Mouse (Mus musculus) kidney, embryonic 14.5 days (tissue): ENCODE data around the gene Rnase1. TPM values are rescaled to one million over a fixed set of nuclear protein-coding genes. Genes with fewer than 3 reads are reported as not detected.

ENCODE experiments used
- ATAC-seq: fragments of 200-750 bp; cut with Nextera tagmentation; 2 replicates; pipeline ENCODE4 v1.8.0; 2017; ENCODE audit warnings: moderate number of reproducible peaks, mild to moderate bottlenecking, moderate TSS enrichment, moderate library complexity; ENCODE audit not compliant: low FRiP score, low TSS enrichment
- H3K27ac ChIP-seq: fragments of 300-500 bp; sonication (generic); 2 replicates; pipeline ENCODE4 v1.5.1; 2014; ENCODE audit warnings: low read depth, mild to moderate bottlenecking, low read length, moderate library complexity, mixed read lengths
- H3K27me3 ChIP-seq: fragments of 300-500 bp; sonication (generic); 2 replicates; pipeline ENCODE4 v1.6.1; 2014; ENCODE audit warnings: mild to moderate bottlenecking, low read length; ENCODE audit not compliant: control insufficient read depth, insufficient read depth
- H3K36me3 ChIP-seq: fragments of 300-500 bp; sonication (generic); 2 replicates; pipeline ENCODE4 v1.6.1; 2014; ENCODE audit warnings: low read length, mixed read lengths; ENCODE audit not compliant: control insufficient read depth, insufficient read depth
- H3K4me1 ChIP-seq: fragments of 300-500 bp; sonication (generic); 2 replicates; pipeline ENCODE4 v1.6.1; 2014; ENCODE audit warnings: low read length, mixed read lengths; ENCODE audit not compliant: control insufficient read depth, insufficient read depth
- H3K4me2 ChIP-seq: fragments of 300-500 bp; sonication (generic); replicated peaks from 2 replicates; pipeline ENCODE4 v1.6.1; 2014; ENCODE audit warnings: low read depth, mild to moderate bottlenecking, low read length
- H3K4me3 ChIP-seq: fragments of 300-500 bp; sonication (generic); 2 replicates; pipeline ENCODE4 v1.5.1; 2014; ENCODE audit warnings: mild to moderate bottlenecking, low read length
- H3K9ac ChIP-seq: fragments of 300-500 bp; sonication (generic); 2 replicates; pipeline ENCODE4 v1.6.1; 2014; ENCODE audit warnings: low read depth, mild to moderate bottlenecking, low read length, moderate library complexity
- H3K9me3 ChIP-seq: fragments of 300-500 bp; sonication (generic); 2 replicates; pipeline ENCODE4 v1.6.1; 2016; ENCODE audit warnings: low read length; ENCODE audit not compliant: control insufficient read depth
- WGBS: fragments of 180-500 bp; shearing (Covaris S2); extraction: QIAGEN DNeasy Blood & Tissue Kit; methylation state at CpG from one replicate; pipeline ENCODE4 v1.1.7; 2014; 5-methylcytosine and 5-hydroxymethylcytosine counted together
- polyA plus RNA-seq: library from polyadenylated mRNA; unstranded; fragments of >200 nt; fragmentation: Nextera tagmentation; extraction: Ambion mirVana; gene quantifications from 2 replicates; pipeline ENCODE4 v1.2.1, GENCODE M21; 2014

The Rnase1 gene
- polyA plus RNA-seq, 1 experiment from 2014 or later, result 0.65 TPM

DNA sequence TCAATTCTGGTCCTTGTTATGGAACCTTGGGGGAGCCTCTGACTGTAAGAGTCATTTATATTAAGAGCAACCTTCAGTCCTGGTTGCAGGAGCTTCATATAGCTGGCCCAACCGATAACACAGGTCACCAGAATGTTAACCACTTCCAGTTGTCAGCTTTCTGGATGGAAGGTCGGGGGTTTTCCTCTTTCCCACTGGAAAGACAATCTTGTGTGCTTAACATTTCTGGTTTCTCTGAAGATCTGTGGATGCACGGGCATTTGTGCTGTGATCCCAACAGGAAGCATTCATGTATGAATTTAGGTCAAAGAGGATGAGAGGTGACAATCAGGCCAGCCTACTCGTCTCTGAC, 17.0 kb downstream of the Rnase1 start:
- WGBS, result 76% methylated on average over 4 of the region's 4 CpGs
- Histone ChIP-seq H3K36me3 (no peaks in the 10 kb centered on the region), H3K27ac (no peak overlapping the region), H3K27me3 (no peaks in the 10 kb centered on the region), H3K9me3 (no peaks in the 10 kb centered on the region), H3K9ac (no peak overlapping the region), H3K4me1 (no peaks in the 10 kb centered on the region), H3K4me2 (no peak overlapping the region), H3K4me3 (no peak overlapping the region)
- no peak for ATAC-seq

DNA sequence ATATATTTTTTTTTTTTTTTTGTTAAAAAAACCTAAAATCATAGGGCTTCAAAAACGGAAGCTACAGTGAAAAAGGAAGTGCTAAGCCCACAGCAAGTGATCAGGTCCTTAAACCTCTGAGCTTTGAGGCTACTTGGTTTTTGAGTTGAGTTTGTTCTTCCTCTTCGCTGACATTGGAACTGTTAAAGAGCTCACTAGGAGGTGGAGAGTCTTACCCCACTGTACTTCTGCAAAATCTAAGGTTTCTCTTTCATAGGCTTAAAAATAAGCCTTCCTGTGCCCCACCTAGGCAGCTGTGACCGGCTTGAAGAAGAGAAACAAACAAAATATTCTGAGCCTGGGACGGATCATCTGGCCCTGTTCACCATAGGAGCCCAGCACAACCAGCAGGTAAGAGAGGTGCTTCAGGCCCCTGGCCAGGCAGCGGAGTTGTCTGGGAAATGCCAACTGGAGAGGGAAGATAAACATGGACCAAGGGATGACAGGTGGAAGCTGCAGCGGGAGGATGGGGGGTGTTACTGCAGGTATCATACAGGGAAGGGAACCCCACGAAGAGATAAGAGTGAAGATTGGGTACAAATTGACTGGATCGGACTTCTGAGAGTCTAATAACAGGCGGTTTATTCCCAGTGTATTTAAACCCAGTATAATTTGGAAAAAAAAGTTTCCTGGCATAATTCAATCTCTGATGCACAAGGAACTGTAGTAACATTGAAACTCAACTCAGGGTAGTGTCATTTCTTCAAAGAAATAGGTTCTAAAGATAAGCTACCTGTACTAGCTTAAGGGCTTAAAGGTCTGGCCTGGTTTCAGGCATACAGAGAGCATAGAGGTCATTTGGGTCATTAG, 17.6 kb downstream of the Rnase1 start:
- WGBS, result 86% methylated on average over 9 of the region's 9 CpGs

DNA sequence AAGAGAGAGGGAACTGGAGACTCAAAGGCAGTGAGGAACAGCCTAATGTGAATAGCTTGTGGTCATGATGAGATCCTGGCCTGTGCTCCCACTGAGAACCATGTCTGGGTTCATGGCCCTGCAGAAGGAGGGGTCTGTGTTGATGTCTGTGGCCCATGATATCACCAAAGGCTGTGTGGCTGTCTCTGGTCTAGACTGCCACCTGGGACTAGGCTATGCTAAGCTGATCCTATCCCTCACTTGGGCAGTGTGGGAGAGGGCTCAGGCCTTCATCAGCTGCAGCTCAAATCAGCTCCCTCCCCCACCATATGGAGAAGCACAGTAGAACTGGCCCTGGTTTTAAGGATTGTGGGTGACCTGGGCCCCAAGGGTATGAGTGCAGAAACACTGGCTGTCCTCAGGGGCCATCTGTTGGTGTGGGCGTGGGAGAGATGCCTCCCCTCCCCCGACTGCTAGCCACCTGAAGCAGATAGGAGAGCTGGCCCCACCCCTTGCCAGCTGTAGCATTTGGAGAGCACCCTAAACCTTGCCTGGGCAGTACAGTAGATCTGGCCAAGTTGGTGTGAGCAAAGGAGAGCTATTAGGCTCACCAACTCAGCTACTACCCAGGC, 18.8 kb downstream of the Rnase1 start:
- no peaks in the 10 kb centered on the region for H3K27me3 ChIP-seq
- H3K4me3 ChIP-seq, result no peak overlapping the region
- ATAC-seq, result peak; percentile 55; the same call in 1 of the 2 replicates
- no peaks in the 10 kb centered on the region for H3K4me1 ChIP-seq
- H3K9ac ChIP-seq, result no peak overlapping the region
- no peaks in the 10 kb centered on the region for H3K36me3 ChIP-seq
- 49% methylated on average over 2 of the region's 2 CpGs for WGBS
- H3K9me3 ChIP-seq, result no peaks in the 10 kb centered on the region
- H3K27ac ChIP-seq, result no peak overlapping the region
- no peak overlapping the region for H3K4me2 ChIP-seq

More for the DNA sequence above, 17.6 kb downstream of the Rnase1 start:
- no peaks in the 10 kb centered on the region for H3K9me3 ChIP-seq
- H3K9ac ChIP-seq, result no peak overlapping the region
- no peaks in the 10 kb centered on the region for H3K27me3 ChIP-seq
- no peak overlapping the region for H3K27ac ChIP-seq
- H3K36me3 ChIP-seq, result no peaks in the 10 kb centered on the region
- no peak for ATAC-seq
- no peaks in the 10 kb centered on the region for H3K4me1 ChIP-seq
- H3K4me3 ChIP-seq, result no peak overlapping the region
- no peak overlapping the region for H3K4me2 ChIP-seq

DNA sequence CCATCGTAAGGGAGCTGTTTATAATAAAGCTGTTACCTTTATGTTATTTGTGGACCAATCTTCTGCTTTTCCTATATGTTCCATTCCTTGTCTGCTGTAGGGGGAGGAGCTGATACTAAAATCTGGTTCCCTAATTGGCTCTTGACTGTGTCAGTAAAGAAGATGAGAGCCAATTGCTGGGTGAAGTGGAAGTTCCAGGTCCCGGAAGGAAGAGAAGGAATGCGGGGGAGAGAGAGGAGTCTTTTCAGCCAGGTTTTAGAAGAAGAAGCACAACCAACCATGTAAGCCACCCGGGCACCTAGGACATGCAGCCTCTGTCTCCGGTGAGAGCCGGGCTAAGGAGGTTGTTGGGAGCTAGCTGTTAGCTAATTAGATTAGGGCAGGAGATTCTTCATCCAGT, 20.9 kb downstream of the Rnase1 start:
- ATAC-seq, result no peak
- WGBS, result 89% methylated on average over 6 of the region's 6 CpGs
- H3K4me3 ChIP-seq, result no peak overlapping the region
- H3K27ac ChIP-seq, result no peak overlapping the region
- no peaks in the 10 kb centered on the region for H3K36me3 ChIP-seq
- H3K4me1 ChIP-seq, result no peaks in the 10 kb centered on the region
- no peaks in the 10 kb centered on the region for H3K9me3 ChIP-seq
- no peak overlapping the region for H3K4me2 ChIP-seq
- no peaks in the 10 kb centered on the region for H3K27me3 ChIP-seq
- no peak overlapping the region for H3K9ac ChIP-seq

DNA sequence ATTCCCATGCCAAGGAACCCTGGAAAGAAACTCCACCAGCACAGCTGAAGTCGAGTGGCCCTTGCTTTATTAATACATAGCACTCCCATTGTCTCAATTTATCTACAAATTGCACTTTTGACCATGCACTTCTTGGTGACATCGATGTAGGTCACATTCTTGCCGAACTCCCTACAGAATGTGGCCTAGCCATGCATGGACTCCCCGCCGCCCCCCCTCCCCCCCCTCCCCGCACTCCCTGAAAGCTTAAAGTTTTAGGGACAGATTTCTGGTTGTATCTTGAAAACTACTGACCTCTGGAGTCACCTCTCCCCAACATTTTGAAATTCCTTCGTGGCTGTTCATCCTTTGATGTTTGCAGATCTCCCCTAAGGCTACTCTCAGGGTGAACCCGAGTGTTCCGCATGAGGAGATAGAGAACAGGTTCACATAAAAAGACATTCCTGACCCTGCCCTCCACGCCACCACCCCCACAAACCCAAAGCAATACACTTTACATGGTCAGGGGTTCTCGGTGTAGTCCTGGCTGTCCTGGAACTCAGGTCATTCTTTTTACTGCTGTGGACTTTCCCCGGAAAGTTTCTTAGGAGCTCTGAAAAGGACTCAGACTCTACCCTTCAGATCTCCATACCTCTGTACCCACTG, 32.5 kb downstream of the Rnase1 start, which contains the start of gene Eddm3b:
Gene Eddm3b (plus strand): TSS at position 511 of the 645 bp plus-strand sequence.
- H3K4me2 ChIP-seq, result peak within 1 kb of the TSS; percentile 3; the same call in 1 of the 2 replicates
- H3K9me3 ChIP-seq, result peaks cover 3% of the 10 kb centered on the region; the same call in 1 of the 2 replicates
- H3K4me1 ChIP-seq, result 0 out of 2 replicates have a peak, but pooled peaks cover 4% of the 10 kb centered on the region
- WGBS, result 25% methylated on average over 12 of the region's 12 CpGs
- no peaks in the 10 kb centered on the region for H3K27me3 ChIP-seq
- no peak within 1 kb of the TSS for H3K9ac ChIP-seq
- peak within 1 kb of the TSS; percentile 12; the same call in 1 of the 2 replicates for H3K27ac ChIP-seq
- H3K4me3 ChIP-seq, result no peak within 1 kb of the TSS
- ATAC-seq, result peak; percentile 81; the same call in 1 of the 2 replicates
- H3K36me3 ChIP-seq, result no peaks in the 10 kb centered on the region

DNA sequence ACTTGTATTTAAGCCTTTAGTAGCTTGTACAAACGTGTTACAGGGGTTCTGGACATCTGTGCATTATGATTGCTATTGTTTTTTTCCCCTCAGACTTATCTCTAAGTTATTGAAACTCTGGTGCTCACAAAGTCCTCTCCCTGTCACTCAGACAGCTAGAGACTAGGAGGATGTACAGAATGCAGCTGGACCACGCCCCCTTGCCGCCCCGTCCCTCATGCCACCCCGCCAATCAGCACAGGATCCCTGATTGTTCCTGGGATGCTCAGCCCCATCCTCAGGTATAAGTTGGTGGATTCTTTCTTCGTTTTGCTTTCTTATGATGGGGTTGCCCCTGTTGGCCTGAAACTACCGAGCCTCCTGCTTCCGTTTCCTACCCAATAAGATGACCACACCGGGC, 33.1 kb downstream of the Rnase1 start:
- Histone ChIP-seq H3K9ac (no peak overlapping the region), H3K27ac (peak overlapping the region; percentile 12; the same call in 1 of the 2 replicates), H3K4me3 (no peak overlapping the region), H3K27me3 (no peaks in the 10 kb centered on the region), H3K4me1 (0 out of 2 replicates have a peak, but pooled peaks cover 4% of the 10 kb centered on the region), H3K9me3 (no peaks in the 10 kb centered on the region), H3K4me2 (peak overlapping the region; percentile 3; the same call in 1 of the 2 replicates), H3K36me3 (no peaks in the 10 kb centered on the region)
- 41% methylated on average over 9 of the region's 9 CpGs for whole genome bisulfite sequencing
- ATAC-seq, result peak; percentile 51; the same call in 1 of the 2 replicates

DNA sequence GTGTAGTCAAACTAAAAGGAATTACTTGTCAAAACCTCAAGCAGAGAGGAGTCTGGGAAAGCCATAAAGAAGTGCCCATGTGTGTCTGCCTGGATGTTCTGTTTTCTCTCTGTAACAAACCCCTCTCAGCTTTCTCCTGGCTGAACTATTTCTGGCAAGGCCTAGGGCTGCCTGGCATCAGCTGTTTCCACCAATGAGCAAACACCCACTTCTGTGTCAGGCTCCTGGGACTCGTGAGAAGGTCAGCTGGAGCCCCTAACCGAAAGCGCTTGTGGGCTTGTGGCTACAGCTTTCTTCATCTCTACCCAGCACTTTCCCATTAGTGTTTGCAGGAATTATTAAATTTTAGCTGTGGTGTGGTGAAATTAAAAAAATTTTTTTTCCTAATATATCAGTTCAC, 34.6 kb downstream of the Rnase1 start:
- Histone ChIP-seq H3K4me2 (no peak overlapping the region), H3K9ac (no peak overlapping the region), H3K4me1 (0 out of 2 replicates have a peak, but pooled peaks cover 4% of the 10 kb centered on the region), H3K9me3 (no peaks in the 10 kb centered on the region), H3K27me3 (no peaks in the 10 kb centered on the region), H3K4me3 (no peak overlapping the region), H3K27ac (no peak overlapping the region), H3K36me3 (no peaks in the 10 kb centered on the region)
- no peak for ATAC-seq
- 70% methylated on average over 3 of the region's 3 CpGs for WGBS

DNA sequence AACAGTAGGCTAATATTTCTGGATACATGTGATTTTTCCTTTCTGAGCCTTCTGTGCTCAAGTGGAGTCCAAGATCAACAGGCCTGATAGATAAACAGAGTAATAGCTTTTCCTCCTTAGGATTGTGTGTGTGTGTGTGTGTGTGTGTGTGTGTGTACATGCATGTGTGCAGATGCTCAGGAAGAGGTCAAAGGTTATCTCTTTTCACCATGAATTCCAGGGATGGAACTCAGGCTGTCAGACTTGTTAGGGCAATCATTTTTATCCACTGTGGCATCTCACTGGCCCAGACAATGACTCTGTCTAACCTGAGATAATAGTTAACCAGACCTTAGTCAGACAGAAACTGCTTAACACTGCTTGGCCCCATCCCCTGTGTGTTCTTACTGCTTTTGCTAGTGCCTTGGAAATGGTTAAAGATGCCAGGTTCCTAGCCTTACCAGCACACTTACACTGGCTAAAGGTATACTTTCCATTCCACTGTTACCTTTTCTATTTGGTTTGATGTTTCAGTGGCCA, 40.1 kb downstream of the Rnase1 start:
- Histone ChIP-seq H3K4me1 (no peaks in the 10 kb centered on the region), H3K27ac (no peak overlapping the region), H3K4me2 (no peak overlapping the region), H3K27me3 (no peaks in the 10 kb centered on the region), H3K9me3 (no peaks in the 10 kb centered on the region), H3K4me3 (no peak overlapping the region), H3K36me3 (no peaks in the 10 kb centered on the region), H3K9ac (no peak overlapping the region)
- no peak for ATAC-seq
